Mouse (Mus musculus) T-helper 2 cell (primary cell): ENCODE results near the gene Cbfa2t2.

ENCODE experiments used
- in situ Hi-C: fragments of 300-600 bp; cut with MboI, MseI; formaldehyde crosslinking; loops from one replicate; pipeline ENCODE4 v1.15.1; 2025; ENCODE audit warnings: high pct_unique_total_duplicates

Gene Cbfa2t2

GRCm38 (mm10) chr2:154534704-154535270 is 98.5 kb downstream of the Cbfa2t2 start:
- in situ Hi-C loops: no loop called here

GRCm38 (mm10) chr2:154538310-154538709 is 102.0 kb downstream of the Cbfa2t2 start:
- in situ Hi-C loops: no loop called here

- in situ Hi-C loops: no loop called here
These were observed 102.4 kb downstream of the Cbfa2t2 start for GRCm38 (mm10) chr2:154538710-154539109.

GRCm38 (mm10) chr2:154539720-154540119 is 103.4 kb downstream of the Cbfa2t2 start:
- in situ Hi-C loops: no loop called here

- in situ Hi-C loops: no loop called here
These were observed 105.3 kb downstream of the Cbfa2t2 start for GRCm38 (mm10) chr2:154541630-154542029.

GRCm38 (mm10) chr2:154543567-154544347 is 107.5 kb downstream of the Cbfa2t2 start:
- in situ Hi-C loops: no loop called here

GRCm38 (mm10) chr2:154546711-154547110 is 110.4 kb downstream of the Cbfa2t2 start, which contains the start of gene 1700003F12Rik:
Gene 1700003F12Rik (plus strand): TSS chr2:154547085.
- in situ Hi-C loops: no loop called here

- in situ Hi-C loops: no loop called here
These were observed 112.4 kb downstream of the Cbfa2t2 start for GRCm38 (mm10) chr2:154548688-154549087.

- in situ Hi-C loops: no loop called here
These were observed 113.0 kb downstream of the Cbfa2t2 start for GRCm38 (mm10) chr2:154549127-154549885.

- in situ Hi-C loops: no loop called here
These were observed 113.6 kb downstream of the Cbfa2t2 start for GRCm38 (mm10) chr2:154549886-154550189.

GRCm38 (mm10) chr2:154550937-154551336 is 114.7 kb downstream of the Cbfa2t2 start:
- in situ Hi-C loops: no loop called here

GRCm38 (mm10) chr2:154551476-154551875 is 115.2 kb downstream of the Cbfa2t2 start, which contains the start of gene Actl10:
Gene Actl10 (plus strand): TSS chr2:154551776.
- in situ Hi-C loops: no loop called here

GRCm38 (mm10) chr2:154551927-154552326 is 115.6 kb downstream of the Cbfa2t2 start:
- in situ Hi-C loops: no loop called here

- in situ Hi-C loops: no loop called here
These were observed 116.2 kb downstream of the Cbfa2t2 start for GRCm38 (mm10) chr2:154552424-154552907.

GRCm38 (mm10) chr2:154555235-154555634 is 119.0 kb downstream of the Cbfa2t2 start:
- in situ Hi-C loops: no loop called here

GRCm38 (mm10) chr2:154557184-154557832 is 121.0 kb downstream of the Cbfa2t2 start:
- in situ Hi-C loops: no loop called here

GRCm38 (mm10) chr2:154558264-154559039 is 122.2 kb downstream of the Cbfa2t2 start, which contains the start of gene Necab3:
Gene Necab3 (minus strand): TSS chr2:154558890.
- in situ Hi-C loops: no loop called here

GRCm38 (mm10) chr2:154563612-154564170 is 127.4 kb downstream of the Cbfa2t2 start:
- in situ Hi-C loops: no loop called here

GRCm38 (mm10) chr2:154565562-154565961 is 129.3 kb downstream of the Cbfa2t2 start:
- in situ Hi-C loops: no loop called here

- in situ Hi-C loops: no loop called here
These were observed 130.4 kb downstream of the Cbfa2t2 start for GRCm38 (mm10) chr2:154566641-154567040.

- in situ Hi-C loops: no loop called here
These were observed 131.5 kb downstream of the Cbfa2t2 start for GRCm38 (mm10) chr2:154567766-154568165.
